Mouse (Mus musculus) E14TG2a.4 (cell line): Measurements from ENCODE around the gene Scoc.

Experiments used
- CTCF ChIP-seq: conservative IDR thresholded peaks from 2 replicates; pipeline ENCODE4 v1.5.1; 2014; ENCODE audit warnings: low read length
- NANOG ChIP-seq: IDR thresholded peaks from 2 replicates; pipeline ENCODE4 v1.6.1; 2014; ENCODE audit warnings: borderline replicate concordance, low read length, mixed read lengths
- POU5F1 ChIP-seq: IDR thresholded peaks from 2 replicates; pipeline ENCODE4 v1.6.1; 2014; ENCODE audit warnings: low read length, borderline replicate concordance

GRCm38 (mm10) chr8:83429071-83429524 lies 29.1 kb downstream of the Scoc start:
- no peak for TF ChIP-seq CTCF
- no peak for TF ChIP-seq POU5F1
- TF ChIP-seq NANOG, result no peak
